Mouse (Mus musculus) adrenal gland, adult 2 months (tissue): ENCODE results near the gene D17H6S53E. TPM values are rescaled to one million over a fixed set of nuclear protein-coding genes. Genes with fewer than 3 reads are reported as not detected.
A peak's percentile ranks its signal among the peaks of the same experiment; 100 is the strongest.

ENCODE experiments used
- DNase-seq: peaks from one replicate; pipeline ENCODE4 v3.0.0; 2021
- polyA plus RNA-seq: library from polyadenylated mRNA; depleted of rRNA; stranded (reverse); fragments of >200 nt; gene quantifications from 2 replicates; pipeline ENCODE4 v1.2.3, GENCODE M21; 2012; rRNA removed
- total RNA-seq, 2 experiments: library from RNA; stranded (reverse); gene quantifications; 2 replicates each; pipeline ENCODE4 v1.2.3; 2021

The D17H6S53E gene
- total and polyA plus RNA-seq, 3 experiments: 23.4 to 45.5 (median 32.0) TPM

- DNase-seq: no peak
Observed at GRCm38 (mm10) chr17:35162121-35162520, 35.9 kb downstream of the D17H6S53E start.

GRCm38 (mm10) chr17:35162730-35163129 is 36.6 kb downstream of the D17H6S53E start:
- peak; percentile 57 for DNase-seq

GRCm38 (mm10) chr17:35163326-35164081 is 37.3 kb downstream of the D17H6S53E start:
- DNase-seq: no peak

- DNase-seq: no peak
Observed at GRCm38 (mm10) chr17:35164218-35164567, 38.0 kb downstream of the D17H6S53E start.

GRCm38 (mm10) chr17:35164568-35165450 is 38.6 kb downstream of the D17H6S53E start, which contains the start of gene Prrc2a:
TSS of gene Prrc2a (minus strand) at chr17:35164897.
- peak; percentile 98 for DNase-seq

GRCm38 (mm10) chr17:35165451-35166155 is 39.4 kb downstream of the D17H6S53E start:
- DNase-seq: no peak

- DNase-seq: no peak
Observed at GRCm38 (mm10) chr17:35166352-35167035, 40.3 kb downstream of the D17H6S53E start.

- no peak for DNase-seq
Observed at GRCm38 (mm10) chr17:35167794-35168193, 41.6 kb downstream of the D17H6S53E start.

- DNase-seq: no peak
Observed at GRCm38 (mm10) chr17:35168541-35169207, 42.5 kb downstream of the D17H6S53E start.

GRCm38 (mm10) chr17:35172445-35173234 is 46.5 kb downstream of the D17H6S53E start:
- no peak for DNase-seq

GRCm38 (mm10) chr17:35173329-35173728 is 47.2 kb downstream of the D17H6S53E start:
- no peak for DNase-seq

- no peak for DNase-seq
Observed at GRCm38 (mm10) chr17:35174201-35174977, 48.2 kb downstream of the D17H6S53E start.

- no peak for DNase-seq
Observed at GRCm38 (mm10) chr17:35175382-35175781, 49.2 kb downstream of the D17H6S53E start.

GRCm38 (mm10) chr17:35175968-35176367 is 49.8 kb downstream of the D17H6S53E start, which contains the start of gene Aif1:
TSS of gene Aif1 (minus strand) at chr17:35176068.
- DNase-seq: no peak

Other genes with a start within 250 kb of the D17H6S53E start
Only the 30 nearest of the 42 such genes appear.
- gene Lsm2, start 144.5 kb upstream of the D17H6S53E start, total RNA-seq: 10 to 100 TPM; 32.9 to 45.8 TPM
- gene Lsm2, start 144.5 kb upstream of the D17H6S53E start, polyA plus RNA-seq: 82.4 and 84.8 TPM in 2 replicates
- gene Vars, start 125.4 kb upstream of the D17H6S53E start, total RNA-seq: 10 to 100 TPM; 57.9 to 60.2 TPM
- gene Vars, start 125.4 kb upstream of the D17H6S53E start, polyA plus RNA-seq: 178 and 214 TPM in 2 replicates
- under 1 TPM; 0.26 to 0.55 TPM for gene Vwa7, start 109.8 kb upstream of the D17H6S53E start, total RNA-seq
- gene Vwa7, start 109.8 kb upstream of the D17H6S53E start, polyA plus RNA-seq: 0.97 and 1.8 TPM in 2 replicates
- under 1 TPM in 1 of 2 experiments, not detected in 1; 0.79 TPM for gene Sapcd1, start 98.4 kb upstream of the D17H6S53E start, total RNA-seq
- gene Sapcd1, start 98.4 kb upstream of the D17H6S53E start, polyA plus RNA-seq: 0.83 and 2.0 TPM in 2 replicates
- gene Msh5, start 79.6 kb upstream of the D17H6S53E start, total RNA-seq: under 1 TPM; 0.75 to 0.93 TPM
- 1.3 and 1.7 TPM in 2 replicates for gene Msh5, start 79.6 kb upstream of the D17H6S53E start, polyA plus RNA-seq
- 100 to 1,000 TPM in 1 of 2 experiments, 10 to 100 TPM in 1; 80.8 to 136 TPM for gene Clic1, start 76.4 kb upstream of the D17H6S53E start, total RNA-seq
- 62.2 and 64.1 TPM in 2 replicates for gene Clic1, start 76.4 kb upstream of the D17H6S53E start, polyA plus RNA-seq
- 10 to 100 TPM in 1 of 2 experiments, 1 to 10 TPM in 1; 7.2 to 26.6 TPM for gene Ddah2, start 67.3 kb upstream of the D17H6S53E start, total RNA-seq
- gene Ddah2, start 67.3 kb upstream of the D17H6S53E start, polyA plus RNA-seq: 25.9 and 35.6 TPM in 2 replicates
- gene Ly6g6c, start 61.0 kb upstream of the D17H6S53E start, total RNA-seq: not detected
- gene Ly6g6c, start 61.0 kb upstream of the D17H6S53E start, polyA plus RNA-seq: not detected in 2 replicates
- not detected for gene Mpig6b, start 60.2 kb upstream of the D17H6S53E start, total RNA-seq
- 0.06 TPM in 1 of 2 replicates, not detected in the other for gene Mpig6b, start 60.2 kb upstream of the D17H6S53E start, polyA plus RNA-seq
- not detected for gene Ly6g6e, start 49.5 kb upstream of the D17H6S53E start, total RNA-seq
- 0.21 and 0.34 TPM in 2 replicates for gene Ly6g6e, start 49.5 kb upstream of the D17H6S53E start, polyA plus RNA-seq
- gene Ly6g6d, start 48.3 kb upstream of the D17H6S53E start, total RNA-seq: under 1 TPM in 1 of 2 experiments, not detected in 1; 0.45 TPM
- 0.57 and 1.1 TPM in 2 replicates for gene Ly6g6d, start 48.3 kb upstream of the D17H6S53E start, polyA plus RNA-seq
- gene Ly6g6f, start 40.8 kb upstream of the D17H6S53E start, total RNA-seq: not detected
- not detected in 2 replicates for gene Ly6g6f, start 40.8 kb upstream of the D17H6S53E start, polyA plus RNA-seq
- gene Abhd16a, start 37.1 kb upstream of the D17H6S53E start, total RNA-seq: 10 to 100 TPM; 71.8 to 95.8 TPM
- gene Abhd16a, start 37.1 kb upstream of the D17H6S53E start, polyA plus RNA-seq: 219 and 291 TPM in 2 replicates
- gene Ly6g5c, start 18.1 kb upstream of the D17H6S53E start, total RNA-seq: not detected
- not detected in 2 replicates for gene Ly6g5c, start 18.1 kb upstream of the D17H6S53E start, polyA plus RNA-seq
- under 1 TPM; 0.23 to 0.35 TPM for gene Ly6g5b, start 10.9 kb upstream of the D17H6S53E start, total RNA-seq
- 0.42 and 0.52 TPM in 2 replicates for gene Ly6g5b, start 10.9 kb upstream of the D17H6S53E start, polyA plus RNA-seq
- 10 to 100 TPM; 12.4 to 12.8 TPM for gene Gpank1, start 4.9 kb upstream of the D17H6S53E start, total RNA-seq
- 13.3 and 15.8 TPM in 2 replicates for gene Gpank1, start 4.9 kb upstream of the D17H6S53E start, polyA plus RNA-seq
- 100 to 1,000 TPM; 212 to 337 TPM for gene Csnk2b, start 4.3 kb upstream of the D17H6S53E start, total RNA-seq
- gene Csnk2b, start 4.3 kb upstream of the D17H6S53E start, polyA plus RNA-seq: 358 and 360 TPM in 2 replicates
- gene Apom, start 5.7 kb downstream of the D17H6S53E start, total RNA-seq: under 1 TPM in 1 of 2 experiments, not detected in 1; 0.78 TPM
- 0.22 TPM in 1 of 2 replicates, not detected in the other for gene Apom, start 5.7 kb downstream of the D17H6S53E start, polyA plus RNA-seq
- gene Bag6, start 8.8 kb downstream of the D17H6S53E start, total RNA-seq: 100 to 1,000 TPM; 389 to 403 TPM
- 433 and 470 TPM in 2 replicates for gene Bag6, start 8.8 kb downstream of the D17H6S53E start, polyA plus RNA-seq
- 100 to 1,000 TPM; 205 to 258 TPM for gene Prrc2a, start 38.5 kb downstream of the D17H6S53E start, total RNA-seq
- gene Prrc2a, start 38.5 kb downstream of the D17H6S53E start, polyA plus RNA-seq: 598 and 625 TPM in 2 replicates
- gene Aif1, start 49.7 kb downstream of the D17H6S53E start, total RNA-seq: 1 to 10 TPM; 3.4 to 6.4 TPM
- gene Aif1, start 49.7 kb downstream of the D17H6S53E start, polyA plus RNA-seq: 0.30 and 0.46 TPM in 2 replicates
- 1 to 10 TPM; 5.0 to 7.6 TPM for gene Lst1, start 62.1 kb downstream of the D17H6S53E start, total RNA-seq
- gene Lst1, start 62.1 kb downstream of the D17H6S53E start, polyA plus RNA-seq: 3.6 and 4.6 TPM in 2 replicates
- 1 to 10 TPM; 1.8 to 7.7 TPM for gene Ltb, start 68.1 kb downstream of the D17H6S53E start, total RNA-seq
- 5.8 and 8.5 TPM in 2 replicates for gene Ltb, start 68.1 kb downstream of the D17H6S53E start, polyA plus RNA-seq
- under 1 TPM; 0.35 to 0.52 TPM for gene Tnf, start 75.6 kb downstream of the D17H6S53E start, total RNA-seq
- 0.62 and 1.0 TPM in 2 replicates for gene Tnf, start 75.6 kb downstream of the D17H6S53E start, polyA plus RNA-seq
- gene Lta, start 79.0 kb downstream of the D17H6S53E start, total RNA-seq: under 1 TPM; 0.26 to 0.35 TPM
- gene Lta, start 79.0 kb downstream of the D17H6S53E start, polyA plus RNA-seq: 0.18 and 0.33 TPM in 2 replicates
- gene Gm16181, start 94.5 kb downstream of the D17H6S53E start, total RNA-seq: not detected
- gene Gm16181, start 94.5 kb downstream of the D17H6S53E start, polyA plus RNA-seq: 0.31 and 1.3 TPM in 2 replicates
- 1 to 10 TPM; 5.6 to 5.7 TPM for gene Atp6v1g2, start 107.3 kb downstream of the D17H6S53E start, total RNA-seq
- 7.2 and 8.5 TPM in 2 replicates for gene Atp6v1g2, start 107.3 kb downstream of the D17H6S53E start, polyA plus RNA-seq
- 10 to 100 TPM; 14.1 to 19.4 TPM for gene Nfkbil1, start 109.4 kb downstream of the D17H6S53E start, total RNA-seq
- 52.3 and 57.6 TPM in 2 replicates for gene Nfkbil1, start 109.4 kb downstream of the D17H6S53E start, polyA plus RNA-seq
- gene Ddx39b, start 115.4 kb downstream of the D17H6S53E start, total RNA-seq: 100 to 1,000 TPM; 192 to 200 TPM
- gene Ddx39b, start 115.4 kb downstream of the D17H6S53E start, polyA plus RNA-seq: 164 and 180 TPM in 2 replicates
- gene H2-D1, start 136.4 kb downstream of the D17H6S53E start, total RNA-seq: 100 to 1,000 TPM; 172 to 281 TPM
- gene H2-D1, start 136.4 kb downstream of the D17H6S53E start, polyA plus RNA-seq: 473 and 543 TPM in 2 replicates